Mouse (Mus musculus): ENCODE measurements around the gene Tdrd3.

DNA sequence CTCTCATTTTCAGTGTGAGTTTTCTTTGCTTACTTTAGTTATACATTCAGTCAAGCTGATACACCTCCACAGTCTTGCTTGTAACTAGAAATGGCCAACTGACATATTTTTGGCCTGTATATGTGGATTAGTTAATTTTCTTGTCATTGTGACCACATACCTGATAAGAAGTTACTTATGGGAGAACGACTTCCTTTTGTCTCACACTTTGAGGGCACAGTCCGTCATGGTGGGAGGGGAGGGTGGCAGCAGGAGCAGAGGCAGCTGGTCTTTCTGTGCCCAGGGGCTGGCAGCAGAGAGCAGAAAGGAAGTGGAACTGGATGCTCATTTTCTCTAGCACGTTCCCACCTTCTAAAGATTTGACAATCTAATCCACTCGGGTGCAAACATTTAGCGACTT lies 156.0 kb downstream of the Tdrd3 start:
- TF ChIP-seq CTCF (IDR thresholded peaks at IDR 0.05; ENCODE audit: low read depth, low read length) (no peak), GATA1 (IDR thresholded peaks at IDR 0.05; ENCODE audit: borderline replicate concordance, low read length) (no peak)

All from G1E (cell line).